Mouse (Mus musculus): ENCODE results near the gene Nxpe4.
A peak's percentile ranks its signal among the peaks of the same experiment; 100 is the strongest.
"Not testable (repeated sequence)": the region's sequence is repeated elsewhere in the genome, so short reads cannot be mapped to it uniquely, and the experiment has no call there.

The Nxpe4 gene

DNA sequence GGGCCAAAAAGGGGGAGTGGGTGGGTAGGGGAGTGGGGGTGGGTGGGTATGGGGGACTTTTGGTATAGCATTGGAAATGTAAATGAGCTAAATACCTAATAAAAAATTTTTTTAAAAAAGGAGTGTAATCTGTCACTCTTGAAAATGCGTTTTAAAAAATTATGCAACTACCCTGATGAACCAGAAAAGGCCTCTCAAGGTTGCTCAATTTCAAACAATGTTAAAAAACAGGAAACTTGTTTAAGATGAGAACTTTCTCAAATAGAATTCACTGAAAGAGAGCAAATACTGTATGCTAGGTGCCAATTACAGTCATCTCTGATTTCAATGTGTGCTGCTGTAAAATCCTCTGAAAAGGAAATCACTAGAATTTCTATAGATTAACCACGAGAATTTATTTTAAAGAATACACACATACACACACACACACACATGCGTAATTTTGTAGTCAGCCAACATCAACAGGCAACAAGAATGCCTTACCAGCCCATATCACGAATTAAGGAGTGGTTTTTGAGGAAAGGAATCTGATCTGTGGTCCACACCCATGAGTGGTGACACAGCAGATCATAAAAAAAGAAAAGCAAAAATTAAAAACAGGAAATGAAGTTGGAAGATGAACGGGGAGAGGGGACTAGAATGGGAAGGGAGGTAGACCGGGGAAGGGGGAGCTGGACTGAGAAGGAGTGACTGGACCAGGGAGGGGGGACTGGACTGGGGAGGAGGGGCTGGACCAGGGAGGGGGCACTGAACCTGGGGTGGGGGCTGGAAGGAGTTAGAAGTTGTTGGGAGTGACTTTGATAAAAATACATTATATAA, 248.6 kb downstream of the Nxpe4 start:
- DNase-seq (ENCODE audit: low spot score in 2 of 2), result no peak

DNA sequence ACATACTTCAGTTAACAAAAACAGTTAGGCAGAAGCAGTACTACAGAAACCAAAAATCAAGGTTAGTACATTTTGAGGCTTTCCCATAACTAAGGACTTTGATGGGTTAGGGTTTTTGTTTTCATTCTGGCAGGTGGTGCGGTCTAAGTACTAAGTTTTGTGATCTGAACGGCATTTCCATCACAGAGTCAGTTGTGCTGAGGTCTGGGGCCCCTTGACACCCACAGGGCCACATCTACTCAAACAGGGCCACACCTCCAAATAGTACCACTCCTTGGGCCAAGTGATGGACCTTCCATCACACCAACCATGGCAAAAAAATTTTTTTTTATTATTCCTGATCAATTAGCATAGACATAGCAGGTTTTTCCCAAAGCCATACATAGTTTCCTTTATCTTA, 251.8 kb downstream of the Nxpe4 start:
- DNase-seq (ENCODE audit: low spot score in 2 of 2), result no peak

DNA sequence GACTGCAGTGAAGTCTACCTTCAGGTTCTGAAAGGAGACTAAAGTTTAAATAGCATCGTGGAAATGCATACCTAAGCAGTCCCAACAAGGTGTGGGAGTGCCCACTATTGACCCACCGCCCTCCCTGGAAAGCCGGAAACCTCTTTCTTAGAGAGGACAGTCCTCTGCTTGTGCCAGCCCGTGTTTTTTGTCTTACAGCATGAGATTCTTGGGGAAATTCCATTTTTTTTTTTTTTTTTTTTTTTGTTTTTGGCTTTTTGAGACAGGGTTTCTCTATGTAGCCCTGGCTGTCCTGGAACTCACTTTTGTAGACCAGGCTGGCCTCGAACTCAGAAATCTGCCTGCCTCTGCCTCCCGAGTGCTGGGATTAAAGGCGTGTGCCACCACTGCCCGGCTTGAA, 255.5 kb downstream of the Nxpe4 start:
- not testable (repeated sequence) for DNase-seq (ENCODE audit: low spot score in 2 of 2)

DNA sequence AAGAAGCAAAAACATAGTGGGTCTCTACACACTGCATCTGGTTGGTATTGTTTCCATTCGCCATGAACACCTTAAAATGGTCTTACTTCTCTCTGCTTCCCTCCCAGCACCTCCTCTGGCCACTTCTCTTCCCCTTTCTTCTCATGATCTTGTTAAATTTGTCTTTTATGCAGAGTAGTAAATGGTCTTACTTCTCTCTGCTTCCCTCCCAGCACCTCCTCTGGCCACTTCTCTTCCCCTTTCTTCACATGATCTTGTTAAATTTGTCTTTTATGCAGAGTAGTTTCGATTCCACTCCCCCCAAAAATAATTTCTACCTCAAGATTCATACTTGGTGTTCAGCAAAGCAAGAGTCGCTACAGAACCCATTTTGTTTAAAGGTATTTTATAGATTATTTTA, 256.2 kb downstream of the Nxpe4 start:
- DNase-seq (ENCODE audit: low spot score in 2 of 2), result no peak

DNA sequence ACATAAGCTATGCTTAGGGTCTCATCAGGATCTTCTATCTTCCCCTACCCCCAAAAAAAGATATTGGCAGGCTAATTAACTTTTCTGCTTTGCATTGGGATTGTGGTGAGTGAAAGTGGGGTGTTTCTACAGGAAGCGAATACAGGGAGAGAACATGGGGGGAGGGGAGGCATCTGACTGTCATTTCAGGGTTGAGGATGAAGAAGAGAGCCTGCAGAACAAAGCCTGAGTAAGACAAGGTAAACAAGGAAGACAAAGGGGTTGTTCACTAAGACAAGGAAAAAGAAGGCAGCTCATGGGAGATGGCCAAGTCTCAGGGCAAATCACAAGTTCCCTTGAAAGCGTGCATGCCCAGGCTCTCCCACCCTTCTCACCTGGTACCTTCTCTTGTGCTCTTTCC, 256.6 kb downstream of the Nxpe4 start:
- no peak for DNase-seq (ENCODE audit: low spot score in 2 of 2)

DNA sequence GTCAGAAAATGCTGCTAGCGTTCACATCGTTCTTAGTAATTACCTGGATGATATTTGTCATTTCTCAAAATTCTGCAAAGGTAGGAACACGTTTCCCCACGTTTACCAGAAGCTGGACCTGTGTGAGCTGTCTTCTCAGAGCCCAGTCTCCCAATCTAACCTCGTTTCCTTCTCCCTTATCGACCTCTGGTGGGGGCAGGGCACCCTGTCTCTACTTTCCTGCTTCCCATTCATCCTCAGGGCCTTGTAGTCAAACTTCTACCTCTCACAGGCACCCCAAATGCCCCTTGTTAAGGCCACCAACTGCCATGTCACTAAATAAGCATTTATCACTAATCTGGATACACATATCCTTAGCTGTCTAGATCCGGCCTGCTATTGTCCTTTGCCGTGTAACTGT, 257.0 kb downstream of the Nxpe4 start:
- DNase-seq (ENCODE audit: low spot score in 2 of 2), result no peak

DNA sequence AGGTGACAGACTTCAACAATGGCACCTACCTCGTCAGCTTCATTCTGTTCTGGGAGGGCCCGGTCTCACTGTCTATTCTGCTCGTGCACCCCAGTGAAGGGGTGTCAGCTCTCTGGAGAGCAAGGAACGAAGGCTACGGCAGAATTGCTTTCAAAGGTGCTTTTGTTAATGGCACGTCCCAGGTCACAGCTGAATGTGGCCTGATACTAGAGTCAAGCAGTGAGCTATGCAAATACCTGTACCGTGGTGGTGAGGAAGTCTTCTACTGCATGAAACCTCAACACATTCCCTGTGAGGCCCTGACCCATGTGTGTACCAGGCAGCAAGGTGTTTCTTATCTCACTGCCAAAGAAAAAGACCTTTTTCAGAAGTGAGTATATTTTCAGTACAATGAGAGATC, 258.6 kb downstream of the Nxpe4 start:
- no peak for DNase-seq (ENCODE audit: low spot score in 2 of 2)

DNA sequence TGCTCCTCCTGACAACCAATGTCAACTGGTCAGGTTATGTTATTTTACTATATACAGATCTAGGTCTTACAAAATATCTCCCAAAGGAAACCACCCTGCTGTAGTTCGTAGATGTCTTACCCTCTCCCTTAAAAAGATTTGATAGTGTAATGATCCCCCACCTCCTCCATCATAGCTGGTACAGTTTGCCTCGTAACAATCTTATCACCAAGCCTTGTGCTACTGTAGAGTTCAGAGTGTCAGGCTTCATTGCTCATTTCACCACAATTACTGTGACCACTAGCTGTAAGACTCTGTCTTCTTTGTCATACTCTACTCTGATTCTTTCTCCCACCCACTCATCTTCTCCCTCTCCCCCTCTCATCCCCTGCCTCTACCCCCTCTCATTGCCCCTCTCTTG, 259.2 kb downstream of the Nxpe4 start:
- no peak for DNase-seq (ENCODE audit: low spot score in 2 of 2)

DNA sequence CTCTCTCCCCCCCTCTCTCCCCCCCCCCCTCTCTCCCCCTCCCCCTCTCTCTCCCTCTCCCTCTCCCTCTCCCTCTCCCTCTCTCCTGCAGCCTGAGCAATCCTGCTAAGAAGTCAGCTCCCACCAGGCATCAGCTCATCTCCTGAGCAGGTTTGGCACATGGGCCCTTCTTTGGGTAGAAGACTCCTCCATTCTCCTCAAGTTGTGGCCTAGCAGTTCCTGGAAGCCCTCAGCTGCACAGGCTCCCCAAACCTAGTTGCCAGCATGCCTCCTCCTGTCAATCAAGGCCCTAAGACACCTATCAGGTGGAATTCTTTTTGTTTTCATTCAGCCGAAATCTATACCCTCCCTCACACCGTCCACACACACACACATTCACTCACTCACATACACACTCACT, 259.7 kb downstream of the Nxpe4 start:
- no peak for DNase-seq (ENCODE audit: low spot score in 2 of 2)

DNA sequence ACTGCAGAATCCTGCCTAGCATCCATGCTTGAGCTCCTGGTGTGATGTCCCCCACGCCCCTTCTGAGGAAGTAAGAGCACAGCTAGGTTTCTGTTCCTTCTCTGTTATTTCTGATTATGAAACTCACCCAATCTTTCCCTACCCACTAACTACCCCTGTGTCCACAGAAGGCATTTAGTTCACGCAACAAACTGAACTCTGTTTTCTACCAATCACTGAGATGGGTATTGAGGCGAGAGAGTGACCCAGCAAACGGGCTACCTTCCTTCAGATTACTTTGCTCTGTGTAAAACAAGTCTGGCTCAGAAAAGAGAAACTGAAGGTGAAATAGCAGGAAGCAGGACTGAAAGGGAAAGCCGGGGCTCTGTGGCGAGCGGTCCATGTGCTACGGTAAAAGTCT, 260.6 kb downstream of the Nxpe4 start:
- DNase-seq (ENCODE audit: low spot score in 2 of 2), result no peak

DNA sequence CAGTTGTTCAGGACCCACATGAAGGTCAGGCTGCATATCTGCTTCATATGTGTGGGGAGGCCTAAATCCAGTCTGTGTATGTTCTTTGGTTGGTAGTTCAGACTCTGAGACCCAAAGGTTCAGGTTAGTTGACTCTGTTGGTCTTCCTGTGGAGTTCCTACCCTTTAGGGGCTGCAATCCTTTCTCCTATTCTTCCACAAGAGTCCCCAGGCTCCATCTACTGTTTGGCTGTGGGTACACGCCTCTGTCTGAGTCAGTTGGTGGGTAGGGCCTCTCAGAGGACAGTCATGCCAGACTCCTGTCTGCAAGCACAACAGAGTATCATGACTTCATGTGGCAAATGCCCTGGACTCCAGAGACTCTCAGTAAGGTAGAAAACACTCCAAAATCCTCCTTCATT, 261.4 kb downstream of the Nxpe4 start:
- DNase-seq (ENCODE audit: low spot score in 2 of 2), result no peak

DNA sequence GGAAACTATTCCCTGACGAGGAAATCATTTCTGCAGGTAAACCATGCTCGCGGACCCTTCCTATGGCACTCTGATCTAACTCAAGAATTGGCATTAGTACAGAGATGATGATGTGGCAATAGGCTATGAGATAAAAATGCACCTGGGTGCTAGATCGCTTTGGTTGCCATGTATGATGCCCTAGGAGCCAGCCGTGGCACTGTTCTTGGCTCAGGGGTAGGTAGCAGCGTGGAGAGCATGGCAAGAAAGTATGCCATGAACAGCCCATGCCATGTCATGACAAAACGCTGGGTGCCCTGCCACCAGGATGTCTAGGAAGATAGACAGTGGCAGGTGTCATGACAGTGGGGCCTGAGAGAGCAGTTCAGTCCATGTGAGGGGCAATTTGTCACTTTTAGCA, 265.4 kb downstream of the Nxpe4 start:
- no peak for DNase-seq (ENCODE audit: low spot score in 2 of 2)

DNA sequence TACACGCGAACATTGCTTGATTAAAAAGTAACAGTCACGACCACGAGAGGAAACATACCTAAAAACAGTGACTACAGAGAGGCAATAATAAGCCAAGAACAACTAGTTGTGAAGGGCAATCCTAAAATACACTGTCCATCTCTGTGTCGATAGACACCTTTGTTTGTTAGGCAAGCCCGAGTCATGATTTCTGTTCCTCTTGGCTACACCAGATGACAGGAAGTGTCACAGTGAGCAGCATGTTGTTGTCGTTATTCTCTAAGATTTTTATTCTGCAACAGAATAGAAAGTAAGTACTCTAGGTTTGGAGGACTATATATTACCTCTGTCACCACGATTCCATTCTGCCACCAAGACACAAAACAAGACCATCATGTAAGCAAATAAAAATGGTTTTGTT, 270.6 kb downstream of the Nxpe4 start:
- DNase-seq (ENCODE audit: low spot score in 2 of 2), result no peak

DNA sequence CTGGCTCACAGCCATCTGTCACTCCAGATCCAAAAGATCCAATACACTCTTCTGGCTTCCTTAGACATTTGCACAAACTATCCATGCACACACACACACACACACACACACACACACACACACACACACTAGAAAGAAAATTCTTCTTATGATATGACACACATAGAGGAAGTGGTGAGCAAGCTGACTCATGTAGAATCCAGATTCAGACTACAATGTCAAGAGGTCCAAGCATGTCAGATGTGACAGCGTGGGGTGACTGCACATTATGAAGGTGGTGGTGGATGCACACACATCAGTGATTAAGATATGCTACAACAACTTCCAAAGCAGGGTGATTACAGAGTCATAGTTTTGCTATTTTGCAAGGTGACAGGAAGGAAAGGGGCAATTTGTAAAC, 282.1 kb downstream of the Nxpe4 start:
- no peak for DNase-seq (ENCODE audit: low spot score in 2 of 2)

DNA sequence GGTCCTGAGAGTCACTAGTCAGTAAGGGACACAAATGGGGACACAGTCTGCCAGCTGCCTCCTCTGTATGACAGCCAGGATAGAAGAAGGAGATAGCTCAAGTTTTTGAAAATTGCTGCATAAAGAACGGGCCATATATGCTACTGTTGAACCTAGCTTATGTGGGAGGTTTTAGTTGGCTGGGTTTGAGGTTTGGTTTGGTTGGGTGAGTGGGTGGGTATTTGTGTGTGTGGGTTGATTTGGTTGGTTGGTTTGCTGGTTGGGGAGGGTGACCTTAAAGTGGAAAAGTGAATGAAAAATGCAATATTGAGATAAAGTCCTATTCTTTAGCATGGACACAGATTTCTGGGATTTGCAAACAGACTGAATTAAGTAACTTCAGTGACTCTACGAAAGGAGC, 283.0 kb downstream of the Nxpe4 start:
- DNase-seq (ENCODE audit: low spot score in 2 of 2), result no peak

DNA sequence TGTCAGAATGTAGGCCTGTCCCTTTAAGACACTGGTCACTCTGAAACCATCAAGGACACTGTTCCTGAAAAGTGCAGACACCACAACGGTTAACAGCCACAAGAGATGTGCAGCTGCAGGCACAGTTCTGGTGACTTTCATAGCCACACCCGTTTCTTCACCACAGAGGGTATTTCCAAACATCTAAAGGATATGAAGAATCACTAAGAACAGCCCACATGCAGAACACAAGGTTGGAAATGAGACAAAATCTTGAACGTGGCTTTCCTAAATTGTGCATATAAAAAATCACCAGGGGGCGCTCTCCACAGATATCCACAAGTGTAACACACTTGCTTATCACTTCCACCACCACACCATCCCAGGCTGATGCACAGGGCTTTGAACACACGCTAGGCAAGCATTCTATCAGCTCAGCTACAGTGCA, 286.0 kb downstream of the Nxpe4 start:
- peak in 1 of 2 experiments; percentile 28 for DNase-seq (ENCODE audit: low spot score in 2 of 2)
